Mouse (Mus musculus) lung, embryonic 15.5 days (tissue): ENCODE measurements around the gene Kcnip2. TPM values are rescaled to one million over a fixed set of nuclear protein-coding genes. Genes with fewer than 3 reads are reported as not detected.
A peak's percentile ranks its signal among the peaks of the same experiment; 100 is the strongest.

ENCODE experiments used
- ATAC-seq: fragments of 200-750 bp; cut with Nextera tagmentation; 2 replicates; pipeline ENCODE4 v1.8.0; 2017; ENCODE audit warnings: moderate number of reproducible peaks, borderline replicate concordance; ENCODE audit not compliant: low FRiP score, low TSS enrichment; ENCODE audit errors: extremely low read depth
- H3K27ac ChIP-seq: fragments of 300-500 bp; sonication (generic); 2 replicates; pipeline ENCODE4 v1.5.1; 2015; ENCODE audit warnings: moderate library complexity, mild to moderate bottlenecking, inconsistent platforms
- H3K27me3 ChIP-seq: fragments of 300-500 bp; sonication (generic); 2 replicates; pipeline ENCODE4 v1.6.1; 2015; ENCODE audit warnings: inconsistent platforms
- H3K36me3 ChIP-seq: fragments of 300-500 bp; sonication (generic); 2 replicates; pipeline ENCODE4 v1.6.1; 2015; ENCODE audit warnings: inconsistent platforms
- H3K4me1 ChIP-seq: fragments of 300-500 bp; sonication (generic); 2 replicates; pipeline ENCODE4 v1.6.1; 2015; ENCODE audit warnings: inconsistent platforms
- H3K4me2 ChIP-seq: fragments of 300-500 bp; sonication (generic); 2 replicates; pipeline ENCODE4 v1.6.1; 2015; ENCODE audit warnings: inconsistent platforms, mild to moderate bottlenecking, moderate library complexity
- H3K4me3 ChIP-seq: fragments of 300-500 bp; sonication (generic); 2 replicates; pipeline ENCODE4 v1.5.1; 2015; ENCODE audit warnings: mild to moderate bottlenecking, inconsistent platforms
- H3K9ac ChIP-seq: fragments of 300-500 bp; sonication (generic); 2 replicates; pipeline ENCODE4 v1.6.1; 2015; ENCODE audit warnings: inconsistent platforms
- H3K9me3 ChIP-seq: fragments of 300-500 bp; sonication (generic); 2 replicates; pipeline ENCODE4 v1.6.1; 2016; ENCODE audit warnings: inconsistent platforms
- WGBS: fragments of 180-500 bp; shearing (Covaris S2); methylation state at CpG from one replicate; pipeline ENCODE4 v1.1.7; 2015; 5-methylcytosine and 5-hydroxymethylcytosine counted together
- polyA plus RNA-seq: library from polyadenylated mRNA; unstranded; fragments of >200 nt; fragmentation: Nextera tagmentation; extraction: Ambion mirVana; gene quantifications from 2 replicates; pipeline ENCODE4 v1.2.1, GENCODE M21; 2015

Kcnip2 gene
- polyA plus RNA-seq, 1 experiment from 2014 or later = 2.6 TPM

DNA sequence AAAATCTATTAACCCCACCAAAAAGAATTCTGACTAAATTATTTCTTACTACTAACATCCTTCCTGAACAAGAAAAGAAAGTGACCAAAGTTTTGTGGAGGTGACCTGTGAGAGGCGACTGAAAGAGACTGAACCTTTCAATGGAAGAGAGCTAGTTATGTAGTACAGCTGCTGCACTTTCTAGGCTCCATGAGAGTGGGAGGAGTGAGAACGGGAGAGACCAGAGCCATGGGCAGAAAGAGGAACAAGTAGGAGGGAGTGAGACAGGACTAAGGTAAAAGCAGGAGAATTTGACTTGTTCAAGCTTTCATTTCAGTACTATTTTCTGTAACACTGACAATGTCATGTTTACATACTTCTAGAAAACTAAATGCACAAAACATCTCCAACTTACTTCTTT lies 40.4 kb downstream of the Kcnip2 start:
- Histone ChIP-seq H3K27me3 (no peaks in the 10 kb centered on the region), H3K9ac (no peak overlapping the region), H3K9me3 (no peaks in the 10 kb centered on the region), H3K4me2 (no peak overlapping the region), H3K27ac (no peak overlapping the region), H3K36me3 (peaks cover 84% of the 10 kb centered on the region), H3K4me3 (no peak overlapping the region), H3K4me1 (0 out of 2 replicates have a peak, but pooled peaks cover 5% of the 10 kb centered on the region)
- WGBS = 74% methylated on average over 2 of the region's 2 CpGs
- no peak for ATAC-seq

- 83% methylated on average over 5 of the region's 5 CpGs for WGBS
These were observed 44.4 kb downstream of the Kcnip2 start for GRCm38 (mm10) chr19:45771501-45771900.

GRCm38 (mm10) chr19:45760810-45761209 lies 55.1 kb downstream of the Kcnip2 start:
- 60% methylated on average over 3 of the region's 3 CpGs for WGBS
- no peak overlapping the region for H3K9ac ChIP-seq
- H3K4me1 ChIP-seq = no peaks in the 10 kb centered on the region
- no peak overlapping the region for H3K27ac ChIP-seq
- H3K4me3 ChIP-seq = no peak overlapping the region
- no peaks in the 10 kb centered on the region for H3K27me3 ChIP-seq
- no peak overlapping the region for H3K4me2 ChIP-seq
- no peaks in the 10 kb centered on the region for H3K9me3 ChIP-seq
- H3K36me3 ChIP-seq = peaks cover 89% of the 10 kb centered on the region
- ATAC-seq = no peak

More at GRCm38 (mm10) chr19:45771501-45771900, 44.4 kb downstream of the Kcnip2 start:
- H3K36me3 ChIP-seq = peaks cover 95% of the 10 kb centered on the region
- ATAC-seq = no peak
- H3K9ac ChIP-seq = no peak overlapping the region
- no peaks in the 10 kb centered on the region for H3K4me1 ChIP-seq
- H3K4me3 ChIP-seq = no peak overlapping the region
- H3K27me3 ChIP-seq = no peaks in the 10 kb centered on the region
- H3K9me3 ChIP-seq = no peaks in the 10 kb centered on the region
- no peak overlapping the region for H3K27ac ChIP-seq
- no peak overlapping the region for H3K4me2 ChIP-seq

DNA sequence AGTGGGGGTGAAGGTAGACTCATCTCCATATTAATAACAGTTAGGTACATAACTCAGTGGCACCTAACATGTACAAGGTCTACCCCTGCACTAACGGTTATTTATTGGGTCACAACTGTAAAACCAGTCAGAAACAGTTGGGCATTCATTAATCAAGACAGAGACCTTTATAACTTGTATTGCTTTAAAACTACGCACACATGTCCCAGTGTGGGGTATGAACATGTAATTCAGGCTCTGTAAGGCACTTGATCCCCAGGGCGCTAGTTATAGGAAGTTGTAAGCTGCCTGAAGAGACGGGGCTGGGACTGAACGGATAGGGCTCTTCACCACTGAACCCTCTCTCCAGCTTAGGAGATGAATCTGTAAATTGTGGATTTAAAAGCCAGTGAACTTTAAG lies 57.2 kb downstream of the Kcnip2 start:
- WGBS = 90% methylated on average over 5 of the region's 5 CpGs
- no peak overlapping the region for H3K4me2 ChIP-seq

GRCm38 (mm10) chr19:45753551-45753950 lies 62.3 kb downstream of the Kcnip2 start:
- H3K4me1 ChIP-seq = peaks cover 7% of the 10 kb centered on the region
- no peak overlapping the region for H3K4me2 ChIP-seq
- no peak overlapping the region for H3K27ac ChIP-seq
- H3K9ac ChIP-seq = no peak overlapping the region
- no peaks in the 10 kb centered on the region for H3K9me3 ChIP-seq
- WGBS = 88% methylated on average over 3 of the region's 3 CpGs
- no peaks in the 10 kb centered on the region for H3K27me3 ChIP-seq
- peaks cover 71% of the 10 kb centered on the region for H3K36me3 ChIP-seq
- no peak for ATAC-seq
- H3K4me3 ChIP-seq = no peak overlapping the region

More for the DNA sequence above, 57.2 kb downstream of the Kcnip2 start:
- Histone ChIP-seq H3K4me3 (no peak overlapping the region), H3K9me3 (no peaks in the 10 kb centered on the region), H3K4me1 (no peaks in the 10 kb centered on the region), H3K27ac (no peak overlapping the region), H3K9ac (no peak overlapping the region), H3K27me3 (no peaks in the 10 kb centered on the region), H3K36me3 (peaks cover 91% of the 10 kb centered on the region)
- ATAC-seq = no peak

- Histone ChIP-seq H3K36me3 (peaks cover 54% of the 10 kb centered on the region), H3K27ac (no peak overlapping the region), H3K4me1 (peaks cover 19% of the 10 kb centered on the region), H3K9me3 (no peaks in the 10 kb centered on the region), H3K4me3 (no peak overlapping the region), H3K27me3 (no peaks in the 10 kb centered on the region), H3K9ac (no peak overlapping the region), H3K4me2 (no peak overlapping the region)
- 92% methylated on average over 7 of the region's 7 CpGs for WGBS
- no peak for ATAC-seq
These were observed 64.0 kb downstream of the Kcnip2 start for GRCm38 (mm10) chr19:45751881-45752280.

DNA sequence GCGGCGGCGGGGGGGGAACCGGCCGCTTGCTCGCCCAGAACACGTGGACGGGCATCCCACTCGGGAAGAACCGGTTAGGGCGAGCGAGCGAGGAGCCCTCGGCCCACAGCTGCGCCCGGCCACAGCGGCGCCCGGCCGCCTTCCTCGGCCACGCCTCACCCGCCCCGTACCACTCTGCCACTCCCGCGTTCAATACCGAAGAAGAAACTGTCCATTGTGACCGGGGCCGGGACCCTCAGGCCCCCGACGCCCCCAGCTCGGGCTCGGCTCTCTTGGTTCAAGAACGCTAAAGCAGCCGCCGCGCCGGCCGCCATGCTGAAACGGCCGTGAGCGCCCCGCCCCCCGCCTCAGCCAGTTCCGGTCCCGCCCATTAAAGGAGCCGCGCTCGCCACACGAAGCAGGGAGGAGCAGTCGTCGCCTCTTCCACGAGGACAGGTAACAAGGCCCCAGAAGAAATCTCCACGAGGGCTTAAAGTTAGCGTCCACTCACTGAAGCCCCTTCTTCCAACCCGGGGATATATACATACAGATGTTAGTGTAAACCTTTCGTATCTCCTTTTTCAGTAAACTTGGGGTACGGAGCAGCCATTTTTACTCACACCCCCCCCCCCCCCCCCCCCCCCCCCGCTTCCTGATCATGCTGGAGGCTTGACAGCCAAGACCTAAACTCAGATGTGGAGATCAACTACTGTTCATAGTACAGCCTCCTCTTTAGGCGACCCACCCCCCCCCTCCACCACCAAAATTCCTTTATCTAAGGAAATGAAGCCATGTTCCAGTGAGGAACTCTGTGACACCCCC lies 66.4 kb downstream of the Kcnip2 start, which contains the start of gene Npm3:
Gene Npm3 (minus strand): TSS at position 349 of the 801 bp plus-strand sequence.
- Histone ChIP-seq H3K9ac (peak within 1 kb of the TSS; percentile 86), H3K4me2 (peak within 1 kb of the TSS; percentile 91), H3K36me3 (peaks cover 30% of the 10 kb centered on the region), H3K9me3 (no peaks in the 10 kb centered on the region), H3K4me3 (peak within 1 kb of the TSS; percentile 92), H3K27ac (peak within 1 kb of the TSS; percentile 44), H3K4me1 (peaks cover 35% of the 10 kb centered on the region), H3K27me3 (peaks cover 22% of the 10 kb centered on the region)
- peak; percentile 74 for ATAC-seq
- WGBS = 2% methylated on average over 46 of the region's 60 CpGs

DNA sequence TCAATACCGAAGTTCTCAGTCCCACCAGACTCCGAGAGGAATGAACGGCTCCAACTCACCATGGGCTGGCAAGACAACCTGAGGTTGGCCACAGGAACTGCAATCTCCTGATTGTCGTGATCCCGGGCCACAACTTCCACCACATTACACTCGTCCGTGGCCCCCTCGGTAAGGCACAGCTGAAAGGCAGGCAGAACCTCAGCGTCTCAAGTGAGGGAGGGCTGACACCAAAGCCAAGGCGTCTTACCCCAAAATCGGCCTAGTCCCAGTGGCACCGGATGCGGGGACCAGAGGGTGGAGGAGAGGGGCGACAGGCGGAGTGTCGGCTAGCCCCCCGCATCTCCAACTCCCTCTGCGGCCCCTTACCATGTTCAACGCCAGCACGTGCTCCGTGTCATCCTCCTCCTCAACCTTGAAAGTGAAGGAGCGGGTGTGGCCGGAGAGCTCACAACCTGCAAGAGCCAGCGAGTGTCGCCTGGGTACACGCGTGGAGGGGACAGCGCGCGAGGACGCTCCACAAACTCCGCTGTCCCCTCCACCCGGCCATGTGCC lies 67.1 kb downstream of the Kcnip2 start:
- Histone ChIP-seq H3K4me2 (peak overlapping the region; percentile 91), H3K4me1 (peaks cover 35% of the 10 kb centered on the region), H3K9me3 (no peaks in the 10 kb centered on the region), H3K4me3 (peak overlapping the region; percentile 92), H3K36me3 (peaks cover 23% of the 10 kb centered on the region), H3K9ac (peak overlapping the region; percentile 86), H3K27ac (peak overlapping the region; percentile 44; the same call in 1 of the 2 replicates), H3K27me3 (peaks cover 29% of the 10 kb centered on the region)
- ATAC-seq = peak; percentile 36; the same call in 1 of the 2 replicates
- WGBS = 1% methylated on average over 33 of the region's 33 CpGs

- peaks cover 37% of the 10 kb centered on the region for H3K4me1 ChIP-seq
- WGBS = 34% methylated on average over 9 of the region's 9 CpGs
- peaks cover 35% of the 10 kb centered on the region for H3K27me3 ChIP-seq
- peaks cover 19% of the 10 kb centered on the region for H3K36me3 ChIP-seq
- H3K4me3 ChIP-seq = peak overlapping the region; percentile 92
- no peaks in the 10 kb centered on the region for H3K9me3 ChIP-seq
- peak overlapping the region; percentile 91 for H3K4me2 ChIP-seq
- peak overlapping the region; percentile 86; the same call in 1 of the 2 replicates for H3K9ac ChIP-seq
- H3K27ac ChIP-seq = no peak overlapping the region
- ATAC-seq = peak; percentile 15; the same call in 1 of the 2 replicates
These were observed 67.7 kb downstream of the Kcnip2 start for GRCm38 (mm10) chr19:45748206-45748605.

DNA sequence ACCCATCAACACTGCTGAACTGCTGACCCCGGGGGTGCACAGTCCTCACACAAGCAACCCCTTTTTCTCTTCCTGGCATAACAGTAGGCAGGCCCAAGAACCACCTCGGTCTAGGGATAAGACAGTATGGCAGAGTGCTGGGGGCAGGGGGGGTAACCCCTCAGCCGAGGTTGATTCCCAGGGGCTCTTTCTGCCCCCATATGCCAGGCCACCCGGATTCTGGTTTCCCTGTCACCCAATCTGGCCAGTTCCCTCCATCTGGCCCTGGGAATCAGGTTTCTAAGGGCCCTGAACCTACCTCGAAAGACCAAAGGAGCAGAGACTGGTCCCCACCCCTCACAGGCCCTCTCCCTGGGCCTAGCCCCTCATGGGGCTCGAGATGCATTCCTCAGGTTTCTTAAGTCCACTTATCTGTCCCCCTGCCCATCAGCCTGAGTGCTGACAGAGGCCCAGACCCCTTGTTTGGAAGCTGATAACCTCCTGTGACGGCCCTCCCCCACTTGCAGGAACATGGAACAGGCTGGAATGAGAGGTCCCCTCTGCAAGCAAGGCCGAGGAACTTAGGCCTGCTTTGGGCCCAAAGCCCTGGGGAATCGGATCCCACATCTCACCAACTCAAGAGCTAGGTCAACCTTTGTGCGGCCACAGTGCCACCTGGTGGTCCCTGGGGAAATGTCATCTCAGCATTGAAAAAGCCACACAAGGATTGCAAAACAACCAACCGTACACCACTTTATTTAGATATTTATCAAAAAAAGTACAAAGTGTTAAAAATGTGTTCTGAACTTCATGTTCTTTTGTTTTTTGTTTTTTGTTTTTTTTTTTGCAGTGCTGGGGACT lies 68.6 kb downstream of the Kcnip2 start:
- Histone ChIP-seq H3K36me3 (peaks cover 11% of the 10 kb centered on the region), H3K4me2 (no peak overlapping the region), H3K9ac (no peak overlapping the region), H3K9me3 (no peaks in the 10 kb centered on the region), H3K27me3 (peaks cover 43% of the 10 kb centered on the region), H3K4me3 (no peak overlapping the region), H3K4me1 (peaks cover 44% of the 10 kb centered on the region), H3K27ac (no peak overlapping the region)
- 12% methylated on average over 11 of the region's 11 CpGs for WGBS
- ATAC-seq = no peak

- ATAC-seq = no peak
- H3K9ac ChIP-seq = 0 out of 2 replicates have a peak overlapping the region, but pooled peaks have one; percentile 16
- peaks cover 3% of the 10 kb centered on the region; the same call in 1 of the 2 replicates for H3K36me3 ChIP-seq
- peaks cover 53% of the 10 kb centered on the region for H3K4me1 ChIP-seq
- peak overlapping the region; percentile 37 for H3K4me2 ChIP-seq
- H3K4me3 ChIP-seq = peak overlapping the region; percentile 5; the same call in 1 of the 2 replicates
- no peak overlapping the region for H3K27ac ChIP-seq
- no peaks in the 10 kb centered on the region for H3K9me3 ChIP-seq
- WGBS = 11% methylated on average over 29 of the region's 29 CpGs
- H3K27me3 ChIP-seq = peaks cover 52% of the 10 kb centered on the region
These were observed 69.5 kb downstream of the Kcnip2 start for GRCm38 (mm10) chr19:45746153-45747020.
